Mouse (Mus musculus): ENCODE results near the gene Gm4491. TPM values are rescaled to one million over a fixed set of nuclear protein-coding genes. Genes with fewer than 3 reads are reported as not detected.

The Gm4491 gene
- polyA plus RNA-seq, 1 experiment from 2014 or later = not detected

GRCm38 (mm10) chr14:57105721-57106120 is 10.0 kb downstream of the Gm4491 start:
- ATAC-seq (ENCODE audit: insufficient number of reproducible peaks, low FRiP score, low TSS enrichment, low read depth) = no peak
- H3K27ac ChIP-seq (replicated peaks) = 0 out of 2 replicates have a peak overlapping the region, but pooled peaks have one; percentile 22
- peaks cover 15% of the 10 kb centered on the region for H3K4me1 ChIP-seq
- 31% methylated on average over 11 of the region's 11 CpGs for WGBS
- 0 out of 2 replicates have a peak overlapping the region, but pooled peaks have one; percentile 99 for H3K4me2 ChIP-seq (replicated peaks)
- no peaks in the 10 kb centered on the region for H3K36me3 ChIP-seq
- peaks cover 61% of the 10 kb centered on the region for H3K27me3 ChIP-seq
- H3K4me3 ChIP-seq (replicated peaks) = no peak overlapping the region
- H3K9ac ChIP-seq = no peak overlapping the region
- H3K9me3 ChIP-seq (replicated peaks) = no peaks in the 10 kb centered on the region

GRCm38 (mm10) chr14:57105111-57105510 is 10.6 kb downstream of the Gm4491 start:
- no peak for ATAC-seq (ENCODE audit: insufficient number of reproducible peaks, low FRiP score, low TSS enrichment, low read depth)
- Histone ChIP-seq H3K9ac (no peak overlapping the region), H3K36me3 (no peaks in the 10 kb centered on the region), H3K27me3 (peaks cover 61% of the 10 kb centered on the region), H3K4me3 (replicated peaks) (peak overlapping the region; percentile 61), H3K9me3 (replicated peaks) (no peaks in the 10 kb centered on the region), H3K4me2 (replicated peaks) (peak overlapping the region; percentile 99), H3K4me1 (peaks cover 15% of the 10 kb centered on the region), H3K27ac (replicated peaks) (no peak overlapping the region)
- 15% methylated on average over 14 of the region's 14 CpGs for WGBS

DNA sequence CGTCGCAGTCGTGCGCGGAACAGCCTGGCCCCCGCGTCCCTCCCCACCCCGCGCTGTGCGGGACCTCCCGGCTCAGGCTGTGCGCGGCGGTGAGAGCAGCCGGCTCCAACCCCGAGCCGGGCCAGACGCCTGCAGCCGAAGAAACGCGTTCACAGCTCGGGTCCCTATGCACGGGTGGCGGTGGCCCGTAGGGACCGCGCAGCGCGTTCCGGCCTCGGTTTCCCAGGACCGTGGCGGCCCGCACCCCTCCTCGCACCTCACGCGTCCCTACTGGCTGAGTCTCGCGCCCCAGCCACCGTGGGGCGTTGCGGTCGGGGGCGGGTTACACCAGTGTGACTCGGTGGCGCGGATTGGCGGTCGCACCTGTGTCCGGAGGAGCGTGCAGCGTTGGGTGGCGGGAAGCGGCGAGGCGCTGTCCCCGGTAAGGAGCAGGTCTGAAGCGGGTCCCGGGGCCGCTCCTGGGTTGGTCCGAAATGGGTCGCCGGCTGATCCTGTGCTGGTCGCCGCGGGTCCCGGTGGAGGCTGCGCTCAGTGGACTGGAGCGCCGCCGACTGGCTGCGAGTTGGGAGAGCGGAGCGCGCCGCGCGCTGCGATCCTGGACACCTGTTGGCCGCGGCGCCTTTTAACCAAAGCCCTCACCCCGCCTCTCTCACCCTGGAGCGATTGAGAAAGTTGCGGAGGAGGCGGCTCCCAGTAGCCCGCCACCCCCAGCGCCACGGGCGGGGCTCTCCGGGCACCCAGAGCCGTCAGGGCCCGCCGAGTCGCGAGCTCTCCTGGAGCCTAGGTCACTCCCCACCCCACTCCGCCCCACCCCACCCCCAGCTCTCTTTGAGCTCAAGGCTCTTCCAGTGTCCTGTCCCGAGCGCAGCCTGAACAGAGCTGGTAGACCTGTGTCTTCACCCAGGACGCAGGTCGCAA is 11.3 kb downstream of the Gm4491 start, which contains the start of gene Gjb2:
Gene Gjb2 (minus strand): TSS at position 597 of the 918 bp plus-strand sequence.
- under 1% methylated on average over 101 of the region's 101 CpGs for WGBS
- H3K9ac ChIP-seq = peak within 1 kb of the TSS; percentile 58
- no peaks in the 10 kb centered on the region for H3K36me3 ChIP-seq

GRCm38 (mm10) chr14:57103711-57104105 is 12.0 kb downstream of the Gm4491 start:
- Histone ChIP-seq H3K9ac (peak overlapping the region; percentile 58; the same call in 1 of the 2 replicates), H3K27ac (replicated peaks) (0 out of 2 replicates have a peak overlapping the region, but pooled peaks have one; percentile 28), H3K9me3 (replicated peaks) (no peaks in the 10 kb centered on the region), H3K4me3 (replicated peaks) (peak overlapping the region; percentile 61), H3K27me3 (peaks cover 61% of the 10 kb centered on the region), H3K4me2 (replicated peaks) (peak overlapping the region; percentile 99), H3K4me1 (peaks cover 15% of the 10 kb centered on the region), H3K36me3 (no peaks in the 10 kb centered on the region)
- ATAC-seq (ENCODE audit: insufficient number of reproducible peaks, low FRiP score, low TSS enrichment, low read depth) = no peak
- 1% methylated on average over 22 of the region's 22 CpGs for WGBS

More for the DNA sequence above, 11.3 kb downstream of the Gm4491 start, which contains the start of gene Gjb2:
- peak; percentile 55 for ATAC-seq (ENCODE audit: insufficient number of reproducible peaks, low FRiP score, low TSS enrichment, low read depth)
- 0 out of 2 replicates have a peak within 1 kb of the TSS, but pooled peaks have one; percentile 28 for H3K27ac ChIP-seq (replicated peaks)
- H3K27me3 ChIP-seq = peaks cover 61% of the 10 kb centered on the region
- H3K4me1 ChIP-seq = peaks cover 15% of the 10 kb centered on the region
- no peaks in the 10 kb centered on the region for H3K9me3 ChIP-seq (replicated peaks)
- H3K4me3 ChIP-seq (replicated peaks) = peak within 1 kb of the TSS; percentile 61
- peak within 1 kb of the TSS; percentile 99 for H3K4me2 ChIP-seq (replicated peaks)

DNA sequence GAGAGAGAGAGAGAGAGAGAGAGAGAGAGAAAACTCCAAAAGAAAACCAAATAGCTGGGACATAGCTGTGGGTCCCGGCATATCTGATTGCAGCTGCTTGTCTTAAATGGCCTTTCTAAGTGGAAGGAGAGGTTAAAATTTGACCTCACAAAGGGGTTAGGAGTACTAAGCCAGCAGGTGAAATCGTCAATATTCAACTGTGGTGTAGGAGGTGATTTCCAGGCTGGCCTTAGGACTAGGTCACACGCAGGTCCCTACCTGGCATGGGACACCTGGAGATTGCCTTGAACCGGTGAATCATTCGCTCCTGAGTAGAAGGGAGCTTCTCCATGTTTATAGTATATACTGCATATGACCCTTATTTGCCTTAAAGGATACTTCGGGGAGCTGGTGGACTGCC is 12.6 kb downstream of the Gm4491 start:
- Histone ChIP-seq H3K4me2 (replicated peaks) (peak overlapping the region; percentile 99), H3K4me1 (peaks cover 15% of the 10 kb centered on the region), H3K9ac (no peak overlapping the region), H3K9me3 (replicated peaks) (no peaks in the 10 kb centered on the region), H3K27me3 (peaks cover 61% of the 10 kb centered on the region), H3K4me3 (replicated peaks) (peak overlapping the region; percentile 61), H3K27ac (replicated peaks) (no peak overlapping the region), H3K36me3 (no peaks in the 10 kb centered on the region)
- ATAC-seq (ENCODE audit: insufficient number of reproducible peaks, low FRiP score, low TSS enrichment, low read depth) = no peak
- WGBS = 55% methylated on average over 6 of the region's 6 CpGs

- H3K4me3 ChIP-seq (replicated peaks) = no peak overlapping the region
- H3K9me3 ChIP-seq (replicated peaks) = no peaks in the 10 kb centered on the region
- WGBS = 75% methylated on average over 7 of the region's 7 CpGs
- no peak overlapping the region for H3K27ac ChIP-seq (replicated peaks)
- H3K36me3 ChIP-seq = no peaks in the 10 kb centered on the region
- no peak overlapping the region for H3K9ac ChIP-seq
- 0 out of 2 replicates have a peak overlapping the region, but pooled peaks have one; percentile 0 for H3K4me2 ChIP-seq (replicated peaks)
- H3K27me3 ChIP-seq = peaks cover 49% of the 10 kb centered on the region
- no peak for ATAC-seq (ENCODE audit: insufficient number of reproducible peaks, low FRiP score, low TSS enrichment, low read depth)
- peaks cover 15% of the 10 kb centered on the region for H3K4me1 ChIP-seq
These were observed 14.1 kb downstream of the Gm4491 start for GRCm38 (mm10) chr14:57101623-57102022.

- 65% methylated on average over 4 of the region's 4 CpGs for WGBS
- H3K4me3 ChIP-seq (replicated peaks) = no peak overlapping the region
- no peak for ATAC-seq (ENCODE audit: insufficient number of reproducible peaks, low FRiP score, low TSS enrichment, low read depth)
These were observed 19.8 kb downstream of the Gm4491 start for GRCm38 (mm10) chr14:57095855-57096254.

GRCm38 (mm10) chr14:57093029-57093428 is 22.7 kb downstream of the Gm4491 start:
- Histone ChIP-seq H3K27ac (replicated peaks) (no peak overlapping the region), H3K4me1 (no peaks in the 10 kb centered on the region), H3K36me3 (no peaks in the 10 kb centered on the region), H3K9me3 (replicated peaks) (no peaks in the 10 kb centered on the region), H3K4me3 (replicated peaks) (no peak overlapping the region), H3K27me3 (no peaks in the 10 kb centered on the region), H3K4me2 (replicated peaks) (no peak overlapping the region), H3K9ac (no peak overlapping the region)
- ATAC-seq (ENCODE audit: insufficient number of reproducible peaks, low FRiP score, low TSS enrichment, low read depth) = no peak
- WGBS = 6% methylated on average over 8 of the region's 8 CpGs

More at GRCm38 (mm10) chr14:57095855-57096254, 19.8 kb downstream of the Gm4491 start:
- no peaks in the 10 kb centered on the region for H3K27me3 ChIP-seq
- H3K4me2 ChIP-seq (replicated peaks) = no peak overlapping the region
- H3K9me3 ChIP-seq (replicated peaks) = no peaks in the 10 kb centered on the region
- no peak overlapping the region for H3K27ac ChIP-seq (replicated peaks)
- H3K4me1 ChIP-seq = no peaks in the 10 kb centered on the region
- no peaks in the 10 kb centered on the region for H3K36me3 ChIP-seq
- no peak overlapping the region for H3K9ac ChIP-seq

DNA sequence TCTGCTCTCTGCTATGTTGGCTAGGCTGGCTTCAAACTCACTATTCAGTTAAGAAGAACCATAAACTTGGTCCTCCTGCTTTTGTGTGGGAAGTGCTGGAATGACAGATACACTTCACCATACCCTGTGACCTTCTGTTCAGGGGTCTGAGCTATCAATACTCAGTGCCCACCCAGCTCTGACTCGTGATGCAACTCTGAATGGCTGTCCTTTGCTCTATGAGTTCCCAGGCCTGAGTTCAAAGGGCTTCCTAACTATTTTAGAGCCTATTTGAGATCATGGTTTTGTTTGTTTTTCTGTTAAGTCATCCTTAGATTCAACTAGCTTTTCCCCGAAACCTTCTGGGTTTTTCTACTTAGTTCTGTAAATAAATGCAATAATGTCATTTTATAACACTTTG is 25.7 kb downstream of the Gm4491 start:
- H3K9ac ChIP-seq = no peak overlapping the region
- H3K27me3 ChIP-seq = no peaks in the 10 kb centered on the region
- no peak overlapping the region for H3K27ac ChIP-seq (replicated peaks)
- no peaks in the 10 kb centered on the region for H3K36me3 ChIP-seq
- WGBS = 60% methylated on average over 2 of the region's 2 CpGs
- H3K9me3 ChIP-seq (replicated peaks) = no peaks in the 10 kb centered on the region
- no peak overlapping the region for H3K4me2 ChIP-seq (replicated peaks)
- H3K4me1 ChIP-seq = 0 out of 2 replicates have a peak, but pooled peaks cover 4% of the 10 kb centered on the region
- no peak for ATAC-seq (ENCODE audit: insufficient number of reproducible peaks, low FRiP score, low TSS enrichment, low read depth)
- no peak overlapping the region for H3K4me3 ChIP-seq (replicated peaks)

- no peaks in the 10 kb centered on the region for H3K9me3 ChIP-seq (replicated peaks)
- 0 out of 2 replicates have a peak, but pooled peaks cover 7% of the 10 kb centered on the region for H3K4me1 ChIP-seq
- no peaks in the 10 kb centered on the region for H3K36me3 ChIP-seq
- no peak overlapping the region for H3K4me3 ChIP-seq (replicated peaks)
- H3K9ac ChIP-seq = no peak overlapping the region
- no peak for ATAC-seq (ENCODE audit: insufficient number of reproducible peaks, low FRiP score, low TSS enrichment, low read depth)
- WGBS = 78% methylated on average over 7 of the region's 7 CpGs
- no peaks in the 10 kb centered on the region for H3K27me3 ChIP-seq
- H3K4me2 ChIP-seq (replicated peaks) = no peak overlapping the region
- H3K27ac ChIP-seq (replicated peaks) = no peak overlapping the region
These were observed 26.6 kb downstream of the Gm4491 start for GRCm38 (mm10) chr14:57089107-57089506.

GRCm38 (mm10) chr14:57084180-57084668 is 31.5 kb downstream of the Gm4491 start:
- ATAC-seq (ENCODE audit: insufficient number of reproducible peaks, low FRiP score, low TSS enrichment, low read depth) = 0 out of 2 replicates have a peak, but pooled peaks have one; percentile 24
- Histone ChIP-seq H3K27ac (replicated peaks) (no peak overlapping the region), H3K27me3 (no peaks in the 10 kb centered on the region), H3K4me1 (0 out of 2 replicates have a peak, but pooled peaks cover 9% of the 10 kb centered on the region), H3K9ac (no peak overlapping the region), H3K4me3 (replicated peaks) (no peak overlapping the region), H3K4me2 (replicated peaks) (no peak overlapping the region), H3K9me3 (replicated peaks) (no peaks in the 10 kb centered on the region), H3K36me3 (no peaks in the 10 kb centered on the region)
- WGBS = 29% methylated on average over 11 of the region's 11 CpGs
